Mouse (Mus musculus) gastrocnemius, adult 18-20 months (tissue): Measurements from ENCODE around the gene Ubxn11. TPM values are rescaled to one million over a fixed set of nuclear protein-coding genes. Genes with fewer than 3 reads are reported as not detected.
A peak's percentile ranks its signal among the peaks of the same experiment; 100 is the strongest.

Source experiments
- DNase-seq: peaks from one replicate; pipeline ENCODE4 v3.0.0; 2021; ENCODE audit warnings: low spot score
- long read RNA-seq, 2 experiments: library from polyadenylated mRNA; stranded (forward); transcript quantifications; one replicate each; pipeline ENCODE4 v2.0.0; 2021
- total RNA-seq, 2 experiments: library from RNA; stranded (reverse); gene quantifications; 2 replicates each; pipeline ENCODE4 v1.2.3; 2021

Gene Ubxn11
- total RNA-seq, result 1 to 10 TPM; 1.3 to 1.6 TPM
- long read RNA-seq, experiment 1, partial matches to known transcripts, result 0 of 4 reads
- long read RNA-seq, experiment 1, other reads (novel, unspliced or antisense), result 1 of 4 reads
- long read RNA-seq, experiment 2, partial matches to known transcripts, result 0 of 3 reads
- long read RNA-seq, experiment 2, other reads (novel, unspliced or antisense), result 0 of 3 reads

DNA sequence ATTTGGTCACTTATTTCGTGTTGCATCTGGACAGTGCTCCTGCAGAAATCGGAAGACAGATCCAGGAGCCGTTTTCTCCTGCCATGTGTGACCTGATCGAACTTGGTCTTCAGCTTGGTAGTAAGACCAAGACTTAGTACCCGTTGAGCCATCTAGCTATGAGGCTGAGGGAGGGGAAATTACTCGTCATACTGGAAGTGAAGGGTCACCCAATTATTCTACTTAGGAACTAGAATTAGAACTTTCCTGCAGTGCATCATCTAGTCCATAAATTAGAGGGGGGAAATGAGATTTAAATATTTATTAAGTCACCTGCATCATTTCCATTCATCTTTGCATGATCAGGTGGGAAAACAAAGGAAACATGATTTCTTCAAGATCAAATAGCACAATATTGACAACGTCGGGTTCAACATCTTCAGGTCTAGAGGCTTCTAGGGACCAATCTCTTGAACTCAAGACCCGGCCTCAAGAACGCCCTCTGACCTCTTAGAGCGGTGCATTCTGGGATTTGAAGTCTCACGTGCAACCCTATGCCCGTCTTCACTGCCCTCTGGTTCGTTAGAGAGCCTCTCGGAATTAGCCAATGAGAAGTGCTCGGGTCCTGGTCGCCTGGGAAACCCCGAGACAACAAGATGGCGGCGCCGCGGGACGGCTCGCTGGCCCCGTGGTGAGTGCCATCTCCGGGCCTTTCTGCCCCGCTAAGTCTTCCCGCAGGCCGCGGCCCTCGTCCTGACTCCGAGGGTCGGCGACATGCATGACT, at the start of gene Ubxn11:
Gene Ubxn11 (plus strand): TSS at position 592 of the 763 bp plus-strand sequence.
- DNase-seq, result peak; percentile 91

DNA sequence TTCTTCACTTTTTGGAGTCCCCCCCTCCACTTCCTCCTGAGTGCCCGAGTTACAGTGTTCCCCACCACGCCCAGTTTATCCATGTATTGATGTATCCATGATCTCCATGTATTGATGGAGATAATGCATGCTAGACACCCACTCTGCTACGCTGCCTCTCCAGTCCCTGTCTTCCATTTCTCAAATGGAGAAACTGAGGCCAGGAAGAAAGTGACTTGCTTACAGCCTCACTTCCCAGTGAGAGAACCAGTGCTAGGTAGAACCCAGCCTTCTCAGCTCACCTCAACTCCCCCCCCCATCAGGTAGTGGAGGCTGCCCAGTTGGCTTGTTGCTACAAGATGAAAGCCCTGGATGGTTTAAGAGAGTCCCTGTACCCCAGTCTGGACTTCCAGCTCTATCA, 48.8 kb upstream of the Ubxn11 start, which contains the start of gene Zfp683:
Gene Zfp683 (plus strand): TSS at position 301 of the 400 bp plus-strand sequence.
- DNase-seq, result no peak

DNA sequence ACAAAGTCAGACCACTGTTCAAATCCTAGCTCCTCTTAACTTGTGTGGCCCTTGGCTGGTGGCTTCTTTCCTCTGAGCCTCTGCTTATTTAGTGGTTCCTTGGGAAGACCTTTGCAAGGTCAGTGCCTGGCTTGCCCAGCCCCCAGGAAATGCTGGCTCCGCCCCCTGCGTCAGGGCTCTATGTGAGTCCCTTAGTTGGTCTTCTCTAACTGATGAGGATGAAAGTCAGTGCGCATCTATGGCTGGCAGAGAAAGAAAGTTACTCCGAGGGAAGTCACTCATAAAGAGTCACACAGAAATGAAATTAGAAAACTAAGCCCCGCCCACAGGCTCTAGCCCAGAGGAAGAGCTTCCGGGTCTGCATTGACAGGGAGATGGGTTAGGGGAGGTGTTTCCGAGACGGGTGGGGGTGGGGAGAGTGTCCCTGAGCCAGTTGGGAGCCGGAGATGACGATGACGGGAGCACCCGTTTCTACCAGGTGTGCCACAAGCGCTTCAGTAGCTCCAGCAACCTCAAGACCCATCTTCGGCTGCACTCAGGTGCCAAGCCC, 44.1 kb upstream of the Ubxn11 start:
- DNase-seq, result no peak

DNA sequence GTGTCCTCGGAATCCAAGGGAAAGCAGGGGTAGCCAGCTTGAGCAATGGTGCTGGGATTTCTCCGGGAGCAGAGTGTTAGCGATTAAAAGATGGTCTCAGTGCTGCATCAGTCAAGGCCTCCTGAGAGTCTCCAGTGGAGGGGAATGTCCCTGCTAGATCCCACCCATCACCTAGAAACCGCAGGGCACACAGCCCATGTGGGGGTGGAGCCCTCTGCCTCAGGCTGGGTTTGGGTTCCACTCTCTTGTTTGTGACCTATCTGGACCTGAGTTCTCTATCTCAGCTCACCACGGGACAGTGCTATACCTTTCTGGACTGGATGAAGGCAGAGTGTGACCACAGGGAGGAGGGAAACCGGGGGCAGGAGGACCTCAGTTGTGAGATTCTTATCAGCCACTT, 43.5 kb upstream of the Ubxn11 start:
- DNase-seq, result no peak

DNA sequence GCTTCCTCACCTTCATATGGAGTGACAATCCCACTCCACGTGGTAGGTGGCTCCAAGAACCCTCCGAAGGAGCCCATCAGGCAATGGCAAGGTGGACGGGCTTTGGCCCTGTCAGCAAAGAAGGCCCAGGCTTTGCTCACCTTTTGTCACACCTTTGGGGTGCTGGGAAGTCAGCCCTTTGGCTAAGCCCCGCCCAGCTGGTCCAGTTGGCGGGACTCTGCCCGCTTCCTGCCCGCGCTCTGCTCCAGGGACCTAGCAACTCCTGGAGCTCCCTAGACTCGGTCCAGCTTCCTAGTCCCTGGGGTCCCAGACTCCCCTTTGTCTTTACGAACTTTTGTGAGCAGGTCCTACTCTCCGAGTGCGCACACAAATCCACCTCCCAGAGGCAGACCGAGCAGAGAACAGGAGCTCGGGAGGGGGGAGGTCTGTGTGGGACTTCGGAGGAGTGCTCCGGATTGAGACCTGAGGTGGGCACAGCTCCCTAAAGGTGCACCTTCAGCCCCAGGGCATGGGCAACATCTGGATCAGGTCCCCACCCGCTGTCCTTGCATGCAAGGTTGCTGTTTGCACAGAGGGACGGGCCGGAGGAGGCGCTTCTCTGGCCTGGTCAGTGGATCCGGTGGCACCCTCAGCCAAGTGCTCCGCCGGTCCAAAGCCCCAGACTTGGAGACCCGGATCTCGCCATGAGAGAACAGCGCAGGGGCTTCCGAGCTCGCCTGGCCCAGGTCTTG, 42.1 kb upstream of the Ubxn11 start, which contains the start of gene Crybg2:
Gene Crybg2 (plus strand): TSS at position 681 of the 731 bp plus-strand sequence.
- no peak for DNase-seq

DNA sequence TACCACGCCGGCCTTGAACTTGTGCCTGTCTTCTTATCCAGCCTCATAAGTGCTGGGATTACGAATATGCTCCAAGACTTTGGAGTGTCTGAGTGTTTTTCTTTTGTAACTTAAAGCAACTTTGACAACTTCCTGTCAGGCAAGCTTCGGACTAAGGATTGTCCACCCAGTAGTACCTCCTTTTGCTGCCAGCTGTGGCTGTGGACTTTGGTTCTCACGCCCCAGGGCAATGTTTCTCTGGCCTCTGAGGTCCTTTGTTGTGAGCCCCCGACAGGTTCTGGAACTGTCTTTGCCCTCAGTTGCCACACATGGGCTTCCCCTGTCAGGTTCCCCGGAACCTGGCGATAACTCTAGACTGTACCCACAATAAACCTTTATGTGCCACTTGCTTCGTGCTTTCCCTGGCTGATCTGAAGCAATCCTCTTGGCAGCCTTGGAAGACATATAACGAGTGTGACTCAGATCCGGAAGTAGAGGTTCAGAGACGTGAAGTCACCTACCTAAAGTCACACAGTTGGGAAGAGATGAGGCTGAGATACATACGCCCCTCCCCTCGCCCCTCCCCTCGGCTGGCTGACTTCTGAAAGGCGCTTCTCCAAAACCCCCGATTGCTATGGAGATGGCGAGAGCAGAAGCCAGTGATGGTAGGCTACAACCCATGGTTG, 41.1 kb upstream of the Ubxn11 start:
- DNase-seq, result no peak

DNA sequence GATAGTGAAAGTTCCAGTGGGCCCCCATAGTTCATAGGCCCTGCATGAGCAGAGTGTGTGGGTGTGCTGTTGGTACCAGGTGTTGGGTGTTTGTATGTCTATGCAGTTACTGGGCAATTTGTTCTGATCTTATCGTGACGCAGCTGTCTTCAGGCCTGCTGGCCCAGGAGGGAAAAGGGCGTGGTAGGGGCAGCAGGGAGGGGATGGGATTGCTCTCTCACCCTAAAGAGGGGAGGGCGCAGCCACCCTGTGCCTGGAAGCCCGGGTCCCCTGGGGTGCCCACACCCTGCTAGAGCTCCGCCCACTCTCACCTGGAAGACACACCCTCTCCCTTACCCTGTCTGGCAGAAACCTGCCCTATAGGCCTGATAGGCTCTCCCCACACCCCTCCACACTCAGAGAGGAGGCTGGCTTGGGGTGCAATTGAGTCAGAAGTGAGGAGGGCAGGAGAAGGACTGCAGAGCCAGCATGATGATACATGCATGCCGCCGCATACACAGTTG, 40.4 kb upstream of the Ubxn11 start:
- no peak for DNase-seq

DNA sequence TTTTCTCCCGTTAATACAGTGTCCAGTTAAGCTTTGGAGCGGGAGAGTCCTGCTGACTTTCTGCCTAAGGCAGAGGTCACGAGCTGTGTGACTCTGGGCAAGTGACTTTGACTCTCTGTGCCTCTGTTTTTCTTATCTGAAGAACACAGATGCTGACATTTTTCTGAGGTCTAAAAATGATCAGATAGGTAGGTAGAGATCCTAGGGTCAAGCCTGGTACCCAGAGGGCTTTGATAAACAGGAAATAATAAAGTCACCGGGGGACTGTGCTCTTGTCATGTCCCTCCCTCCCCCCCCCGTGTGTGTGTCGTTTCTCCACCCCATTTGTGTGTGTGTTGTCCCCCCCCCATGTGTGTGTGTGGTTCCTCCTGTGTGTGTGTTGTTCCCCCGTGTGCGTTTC, 39.8 kb upstream of the Ubxn11 start:
- no peak for DNase-seq

DNA sequence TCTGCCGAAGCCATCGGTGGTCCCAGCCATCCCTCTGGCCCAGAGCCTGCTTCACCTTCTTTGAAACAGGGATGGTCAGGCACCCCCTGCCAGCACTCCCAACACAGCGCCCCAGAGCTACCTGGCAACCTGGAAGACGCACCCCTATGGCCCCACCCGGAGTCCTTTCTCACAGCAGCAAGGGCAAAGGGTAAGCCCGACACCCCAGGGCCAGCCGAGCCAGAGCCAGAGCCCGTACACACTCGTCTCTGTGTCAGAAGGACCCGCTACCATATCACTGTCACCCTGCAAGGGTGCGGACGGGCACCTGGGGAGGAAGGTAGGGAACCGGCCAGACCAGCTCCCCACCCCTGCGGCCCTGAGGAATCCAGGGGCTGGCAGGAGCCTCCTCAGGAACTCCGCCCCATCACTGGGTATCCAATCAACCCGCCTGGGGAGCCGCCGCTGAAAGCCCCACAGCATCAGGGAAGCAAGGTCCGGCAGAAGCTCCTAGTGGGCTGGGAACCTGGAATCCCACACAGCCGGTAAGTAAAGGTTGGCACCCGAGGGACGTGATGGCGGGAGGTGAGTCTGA, 36.9 kb upstream of the Ubxn11 start:
- DNase-seq, result no peak

DNA sequence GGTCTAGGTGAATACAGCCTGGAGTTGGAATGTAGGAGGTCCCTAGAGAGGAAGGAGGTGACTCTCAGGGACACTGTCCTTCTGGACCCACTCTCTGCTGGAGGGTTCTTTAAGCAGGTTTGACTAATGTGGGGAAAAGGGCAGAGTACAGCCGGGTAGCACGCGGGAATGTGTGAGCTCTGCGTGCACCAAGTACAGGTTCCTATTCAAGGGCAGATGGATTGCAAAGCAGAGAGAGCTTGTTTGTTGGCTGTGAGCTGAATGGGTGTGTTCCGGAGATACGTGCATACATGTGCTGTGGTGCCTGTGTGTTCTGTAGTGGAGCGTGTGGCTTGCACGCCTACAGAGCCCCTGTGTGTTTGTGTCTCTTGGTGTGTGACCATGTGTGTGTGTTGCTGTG, 35.0 kb upstream of the Ubxn11 start:
- no peak for DNase-seq

DNA sequence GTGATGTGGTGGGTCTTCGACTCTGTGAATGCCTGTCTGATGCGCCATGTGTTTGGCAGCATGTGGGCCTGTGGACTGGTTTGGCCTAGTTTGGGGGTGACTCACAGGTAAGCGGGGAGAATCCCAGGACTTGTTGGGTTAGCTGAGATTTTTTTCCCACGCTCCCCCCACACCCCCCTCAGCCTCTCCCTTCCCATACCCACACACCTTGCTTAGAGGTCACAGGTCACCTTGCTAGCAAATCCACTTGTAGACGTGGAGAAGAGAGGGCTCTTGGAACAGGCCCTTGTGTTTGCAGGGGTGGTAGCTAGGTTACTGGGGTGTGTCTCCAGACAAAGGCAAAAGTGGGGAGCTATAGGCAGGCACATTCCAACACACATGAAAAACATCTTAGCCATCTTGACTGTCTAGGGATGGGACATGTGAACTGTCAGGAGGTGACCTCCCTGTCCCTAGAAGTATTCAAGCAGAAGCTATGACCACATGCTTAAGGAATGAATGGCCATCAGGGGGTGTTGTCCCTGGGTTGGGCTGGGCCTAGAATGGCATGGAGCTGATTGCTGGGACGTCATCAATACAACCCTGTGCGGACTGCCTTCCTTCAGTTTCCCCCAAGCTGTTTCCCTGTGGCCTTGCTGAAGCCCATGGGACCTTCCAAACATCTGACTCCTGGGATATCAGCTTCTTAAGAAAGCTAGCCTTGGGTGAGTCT, 34.4 kb upstream of the Ubxn11 start:
- DNase-seq, result no peak

DNA sequence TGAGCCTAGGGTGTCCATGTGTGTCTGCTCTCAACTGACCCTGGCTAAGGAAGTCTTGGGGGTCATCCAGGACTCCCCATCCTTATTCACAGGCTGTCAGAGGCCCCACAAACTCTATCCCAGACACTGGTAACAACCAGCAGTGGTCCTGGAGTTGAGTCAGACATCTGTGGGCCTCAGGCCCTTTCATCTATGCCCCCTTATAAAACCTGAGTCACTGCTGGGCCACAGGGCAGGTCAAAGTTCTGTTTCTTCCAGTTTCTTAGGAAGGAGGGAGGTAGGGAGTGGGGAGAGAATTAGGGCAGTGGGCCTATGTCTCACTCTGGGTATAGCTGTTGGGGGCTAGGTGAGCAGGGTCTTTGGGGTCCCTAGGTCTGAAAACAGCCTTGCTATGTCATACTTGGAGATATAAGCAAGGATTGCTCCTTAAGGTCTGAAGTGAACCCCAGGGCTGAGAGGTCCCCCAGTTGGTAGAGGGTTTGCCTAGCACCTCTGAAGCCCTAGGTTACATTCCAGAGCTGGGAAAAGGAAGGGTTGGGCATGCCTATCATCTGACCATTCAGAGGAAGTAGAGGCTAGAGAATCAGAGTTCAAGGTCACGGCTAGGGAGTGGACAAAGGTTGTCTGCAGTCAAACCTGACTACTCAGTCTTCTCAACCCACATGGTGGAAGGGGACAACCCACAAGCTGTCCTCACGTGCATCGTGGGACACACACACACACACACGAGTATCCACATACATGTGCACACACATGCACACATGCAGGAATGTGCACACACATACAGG, 33.4 kb upstream of the Ubxn11 start:
- no peak for DNase-seq

DNA sequence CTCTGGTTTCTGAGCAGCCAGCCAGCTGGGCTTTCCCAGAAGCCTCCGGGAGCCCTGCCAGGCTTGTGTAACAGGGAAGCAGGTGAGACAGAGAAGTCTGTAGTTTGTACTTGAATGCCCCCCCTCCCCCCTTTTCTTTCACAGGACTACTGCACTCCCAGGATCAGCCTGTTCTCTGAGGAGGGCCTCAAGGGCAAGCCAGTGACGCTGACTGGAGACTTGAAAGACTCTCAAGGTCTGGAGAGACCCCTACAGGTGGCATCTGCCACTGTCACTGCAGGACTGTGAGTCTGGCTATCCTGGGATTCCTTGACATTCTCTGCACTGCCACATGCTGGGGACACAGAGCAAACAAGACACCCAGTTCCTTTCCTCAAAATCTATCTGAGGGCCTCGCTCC, 23.7 kb upstream of the Ubxn11 start:
- peak; percentile 47 for DNase-seq

DNA sequence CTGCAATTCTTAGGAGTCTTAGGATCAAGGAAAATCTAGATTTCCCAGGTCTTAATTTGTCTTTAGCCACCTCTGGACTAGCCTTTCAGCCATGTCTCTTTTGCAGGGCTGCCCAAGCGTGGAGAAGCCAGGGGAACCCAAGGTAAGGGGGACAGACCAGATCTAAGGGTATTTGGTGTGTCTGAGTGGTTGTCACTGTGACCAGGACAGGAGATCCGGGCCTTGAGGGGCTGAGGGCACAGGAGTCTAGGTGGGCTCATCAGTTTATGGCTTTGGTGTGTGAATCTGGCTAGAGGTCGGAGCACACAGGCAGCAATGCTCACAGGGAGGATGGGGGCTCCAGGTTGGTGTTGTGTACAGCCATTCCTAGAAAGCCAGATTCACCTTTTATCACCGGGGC, 21.7 kb upstream of the Ubxn11 start:
- DNase-seq, result no peak

DNA sequence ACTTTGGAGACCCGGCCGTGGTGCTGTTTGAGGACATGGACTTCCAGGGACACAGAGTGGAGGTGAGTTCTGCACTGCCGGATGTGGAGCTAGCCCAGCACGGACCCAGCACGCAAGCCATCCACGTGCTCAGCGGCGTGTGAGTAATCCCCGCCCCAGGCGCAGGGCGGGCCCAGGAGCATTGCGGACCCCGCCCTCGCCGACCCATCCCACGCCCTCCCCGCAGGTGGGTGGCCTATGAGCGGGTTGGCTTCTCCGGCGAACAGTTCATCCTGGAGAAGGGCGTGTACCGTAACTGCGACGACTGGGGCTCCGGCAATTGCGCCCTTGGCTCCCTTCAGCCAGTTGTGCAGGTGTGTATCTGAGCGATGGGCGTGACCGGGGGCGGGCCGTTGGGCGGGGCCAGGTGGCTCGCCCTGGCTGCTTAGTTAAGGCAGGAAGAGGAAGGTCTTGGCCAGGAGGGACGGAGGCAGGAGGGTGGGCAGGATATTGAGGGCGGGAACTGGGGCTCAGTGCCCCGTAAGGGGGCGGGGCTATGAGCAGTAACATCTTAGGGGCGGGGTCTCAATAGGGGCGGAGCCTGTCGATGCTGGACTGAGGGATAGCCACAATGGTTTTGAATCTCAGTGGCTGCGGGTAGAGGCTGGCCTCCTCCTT, 20.5 kb upstream of the Ubxn11 start:
- peak; percentile 28 for DNase-seq

DNA sequence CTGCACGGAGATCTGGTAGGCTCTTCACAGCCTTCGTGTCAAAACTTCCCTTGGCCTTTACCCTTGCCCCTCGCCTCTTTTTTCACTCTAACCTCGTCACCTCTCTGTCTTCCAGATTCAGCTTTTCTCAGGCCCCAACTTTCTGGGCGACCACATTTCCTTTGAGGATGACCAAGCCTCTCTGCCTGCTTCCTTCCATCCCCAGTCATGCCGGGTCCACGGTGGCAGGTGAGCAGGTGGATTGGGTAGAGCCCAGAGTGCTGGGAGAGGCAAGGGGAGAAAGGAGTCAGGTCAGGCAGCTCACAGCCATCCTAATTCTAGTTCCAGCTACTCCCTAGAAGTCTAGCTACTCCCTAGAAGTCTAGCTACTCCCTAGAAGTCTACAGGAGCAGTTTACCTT, 19.9 kb upstream of the Ubxn11 start:
- DNase-seq, result no peak

DNA sequence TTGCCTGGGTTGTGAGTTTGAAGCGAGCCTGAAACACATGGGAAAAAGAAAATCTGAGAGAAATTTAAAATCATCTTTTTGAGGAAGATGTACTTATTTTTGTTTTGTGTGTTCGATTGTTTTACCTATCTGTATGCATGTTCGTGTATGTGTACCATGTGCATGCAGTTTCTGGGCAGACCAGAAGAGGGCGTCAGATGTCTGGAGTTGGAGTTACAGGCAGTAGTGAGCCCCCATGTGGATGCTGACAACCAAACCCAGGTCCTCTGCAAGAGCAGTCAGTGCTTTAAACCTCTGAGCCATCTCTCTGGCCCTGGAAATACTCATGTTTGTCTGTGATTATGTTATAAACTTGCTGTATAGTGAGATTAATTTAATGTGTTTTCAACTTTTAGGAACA, 17.4 kb upstream of the Ubxn11 start:
- no peak for DNase-seq

DNA sequence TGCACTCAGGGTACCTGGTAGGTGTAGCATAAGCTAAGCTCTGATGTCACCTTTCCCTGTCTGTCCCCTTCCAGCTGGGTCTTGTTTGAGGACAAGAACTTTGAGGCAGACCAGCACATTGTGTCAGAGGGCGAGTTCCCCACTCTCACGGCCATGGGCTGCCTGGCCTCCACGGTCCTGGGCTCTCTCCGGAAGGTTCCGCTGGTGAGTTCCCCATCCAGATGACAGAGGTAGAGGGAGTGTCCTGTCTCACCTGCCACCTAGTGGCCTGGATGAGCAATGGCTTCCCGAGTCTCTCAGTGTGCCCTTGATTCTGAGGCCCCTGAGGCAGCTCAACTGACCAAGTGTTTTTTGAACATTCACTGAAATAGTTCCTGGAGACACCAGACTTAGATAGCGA, 15.0 kb upstream of the Ubxn11 start:
- DNase-seq, result peak; percentile 23

DNA sequence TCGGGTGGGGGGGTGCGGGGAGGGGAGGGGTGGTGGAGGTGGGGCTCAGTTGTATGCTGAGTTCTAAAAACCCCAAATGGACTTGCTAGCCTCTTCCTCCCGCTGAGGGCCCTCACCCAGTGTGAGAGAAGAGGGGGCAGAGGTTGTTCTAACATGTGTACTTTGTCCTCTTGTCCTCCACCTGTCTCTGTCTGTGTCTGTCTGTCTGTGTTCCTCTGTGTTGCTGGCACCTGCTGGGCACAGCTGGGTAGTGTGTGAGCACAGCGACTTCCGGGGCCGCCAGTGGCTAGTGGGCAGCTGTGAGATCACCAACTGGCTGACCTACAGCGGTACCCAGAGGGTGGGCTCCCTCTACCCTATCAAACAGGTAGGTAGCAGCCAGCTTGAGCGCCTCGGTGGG, 13.3 kb upstream of the Ubxn11 start:
- no peak for DNase-seq
